Mouse (Mus musculus) adrenal gland, adult (tissue): Measurements from ENCODE around the gene Add2.
"Not testable (repeated sequence)": the region's sequence is repeated elsewhere in the genome, so short reads cannot be mapped to it uniquely, and the experiment has no call there.

Experiments
- DNase-seq, 2 experiments: peaks; one replicate each; pipeline ENCODE4 v3.0.0; 2022 to 2023; ENCODE audit warnings: low spot score in 1 of 2; ENCODE audit not compliant: inconsistent age in 2 of 2

Add2 gene

GRCm38 (mm10) chr6:86028601-86029322 is at the start of gene Add2:
Gene Add2 (plus strand): TSS chr6:86028681.
- DNase-seq: peak in 1 of 2 experiments; percentile 33

GRCm38 (mm10) chr6:85978736-85979135 is 49.7 kb upstream of the Add2 start:
- DNase-seq: not testable (repeated sequence)

DNA sequence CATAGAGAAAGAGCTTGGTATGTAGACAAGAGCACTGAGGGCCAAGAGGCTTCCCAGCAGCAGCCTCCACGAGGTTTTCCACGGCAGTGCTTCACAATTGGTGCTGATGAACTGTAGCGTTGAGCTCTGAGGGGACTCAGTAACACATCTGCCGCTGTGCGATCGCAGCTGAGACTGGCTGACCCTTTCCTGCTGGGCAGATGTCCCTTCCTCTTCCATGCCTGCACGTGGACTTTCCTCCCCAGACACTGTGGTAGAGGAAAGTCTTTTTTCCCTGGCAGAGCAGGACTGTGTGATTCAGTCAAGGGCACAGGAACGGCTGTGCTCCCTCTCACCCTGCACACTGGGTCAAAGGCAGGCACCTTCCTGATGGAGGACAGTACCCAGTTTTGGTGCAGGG is 44.1 kb upstream of the Add2 start:
- no peak for DNase-seq

DNA sequence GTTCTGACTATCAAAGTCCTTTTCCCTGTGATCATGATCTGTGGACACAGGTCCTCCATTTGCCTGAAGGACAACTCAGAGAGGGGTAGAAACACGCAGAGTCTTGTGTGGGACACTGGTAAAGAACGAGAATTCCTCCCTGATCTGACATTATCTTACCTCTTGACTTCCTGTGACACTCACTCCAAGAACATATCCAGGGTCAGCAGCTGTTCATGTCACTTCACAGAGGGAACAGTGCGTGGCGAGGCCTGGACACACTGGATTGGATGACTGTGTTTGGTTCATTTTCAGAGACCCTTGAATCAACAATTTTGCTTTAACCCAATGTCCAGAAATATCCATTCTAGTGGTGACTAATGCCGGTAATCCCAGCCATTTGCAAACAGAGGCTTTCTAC is 38.9 kb upstream of the Add2 start:
- not testable (repeated sequence) for DNase-seq

- DNase-seq: not testable (repeated sequence)
Observed at GRCm38 (mm10) chr6:85990774-85991173, 37.7 kb upstream of the Add2 start.

GRCm38 (mm10) chr6:86003405-86003925 is 25.0 kb upstream of the Add2 start:
- DNase-seq: peak in 1 of 2 experiments; percentile 41

- DNase-seq: peak; percentile 76 to 88
Observed at GRCm38 (mm10) chr6:86004271-86005148, 24.0 kb upstream of the Add2 start.

DNA sequence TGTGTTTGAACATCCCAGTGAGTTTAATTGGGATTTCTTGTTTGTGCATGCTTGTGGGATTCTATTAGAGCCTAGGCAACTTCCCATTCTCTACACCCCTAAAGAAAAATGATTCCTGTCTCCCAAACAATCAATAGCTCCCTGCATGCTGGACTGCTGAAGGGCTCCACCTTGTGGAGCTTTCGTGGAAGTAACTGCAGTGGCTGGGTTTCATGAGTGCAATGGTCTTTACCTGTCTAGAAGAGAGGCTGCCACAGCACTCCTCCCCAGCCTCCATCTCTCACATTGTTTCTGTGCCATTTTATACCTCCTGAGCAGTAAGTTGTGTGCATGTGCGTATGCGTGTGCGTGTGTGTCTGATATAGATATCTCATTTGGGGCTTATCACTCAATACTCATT is 18.5 kb upstream of the Add2 start:
- peak; percentile 55 to 80 for DNase-seq

DNA sequence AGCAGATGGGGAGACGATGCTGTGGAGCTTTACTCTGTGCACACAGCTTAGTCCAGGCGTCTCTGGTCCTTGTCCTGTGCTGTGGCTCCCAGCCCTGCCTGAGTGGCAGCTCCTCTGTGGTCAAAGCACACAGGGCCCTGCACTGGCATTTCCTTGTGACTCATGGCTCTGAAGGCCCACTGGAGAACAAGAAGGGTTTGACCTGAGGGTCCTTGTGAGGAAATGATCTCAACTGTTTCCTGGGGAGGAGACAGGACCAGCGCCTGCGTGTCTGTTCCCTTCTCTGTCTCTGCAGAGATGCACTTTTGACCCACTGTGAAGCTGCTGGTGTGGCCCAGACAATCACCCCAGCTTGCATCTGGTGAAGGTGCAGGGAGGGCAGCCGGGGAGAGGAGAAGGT is 13.7 kb upstream of the Add2 start:
- DNase-seq: peak in 1 of 2 experiments; percentile 40

- DNase-seq: no peak
Observed at GRCm38 (mm10) chr6:86015871-86016270, 12.6 kb upstream of the Add2 start, which contains the start of gene Figla. Gene Figla (plus strand): TSS chr6:86016171.

DNA sequence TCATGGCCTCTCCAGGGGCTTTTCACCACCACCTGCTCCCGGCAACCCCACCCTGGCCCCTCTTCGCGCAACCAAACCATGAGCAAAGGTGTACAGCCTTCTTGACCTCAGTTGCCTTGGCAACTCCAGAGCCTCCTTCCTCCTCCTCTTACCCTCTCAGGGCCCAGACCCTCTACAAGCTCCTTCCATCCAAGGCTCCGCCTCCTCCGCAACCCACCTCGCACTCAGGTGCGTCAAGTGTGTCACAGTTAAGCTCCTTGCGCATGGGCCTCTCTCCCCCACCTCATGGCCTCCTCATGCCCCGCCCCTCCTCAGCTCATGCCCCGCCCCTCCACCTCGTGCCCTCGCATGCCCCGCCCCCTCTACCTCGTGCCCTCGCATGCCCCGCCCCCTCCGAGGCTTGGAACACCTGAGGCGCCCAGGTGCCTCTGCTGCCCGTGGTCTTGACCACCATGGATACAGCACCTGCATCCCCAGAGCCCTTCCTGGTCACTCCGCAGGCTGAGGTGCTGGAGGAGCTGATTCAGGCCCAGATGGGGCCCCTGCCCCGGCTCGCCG is 11.6 kb upstream of the Add2 start:
- DNase-seq: no peak

GRCm38 (mm10) chr6:86019415-86020237 is 8.9 kb upstream of the Add2 start:
- no peak for DNase-seq

DNA sequence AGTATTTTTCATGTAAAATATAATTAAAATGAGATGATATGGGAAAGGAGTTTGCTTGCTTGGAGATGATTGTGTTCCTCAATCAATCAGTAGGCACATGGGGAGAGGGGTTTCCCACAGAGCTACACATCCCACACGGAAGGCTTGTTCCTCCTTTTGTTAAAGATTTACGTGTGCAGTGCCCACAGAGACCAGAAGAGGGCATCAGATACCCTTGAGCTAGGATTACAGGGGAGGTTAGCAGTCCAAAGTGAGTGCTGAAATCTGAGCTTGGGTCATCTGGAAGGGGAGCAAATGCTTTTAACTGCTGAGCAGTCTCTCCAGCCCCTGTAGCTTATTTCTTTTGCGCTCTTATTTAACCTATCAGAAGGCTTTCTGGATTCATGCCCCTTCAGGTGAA is 7.5 kb upstream of the Add2 start:
- peak in 1 of 2 experiments; percentile 80 for DNase-seq

- DNase-seq: no peak
Observed at GRCm38 (mm10) chr6:86026632-86027292, 1.7 kb upstream of the Add2 start.

DNA sequence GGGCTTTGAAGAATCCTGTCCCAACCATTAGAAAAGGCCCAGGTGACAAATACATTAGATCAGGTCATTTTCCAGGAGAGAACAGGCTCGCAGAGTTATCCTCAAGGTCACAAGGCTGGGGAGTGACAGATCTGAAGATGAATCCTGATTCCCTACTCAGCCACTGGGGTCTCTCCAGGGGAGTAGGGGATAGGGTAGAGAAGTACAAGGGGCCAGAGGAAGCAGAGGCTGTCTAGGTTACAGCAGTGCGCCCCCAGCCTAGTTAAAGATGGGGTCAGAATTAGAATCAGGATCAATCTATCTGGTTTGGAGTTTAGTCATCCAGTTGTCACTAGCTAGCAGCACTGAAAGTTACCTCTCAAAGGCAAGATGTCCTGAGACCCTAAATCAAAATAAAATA is 331 bp upstream of the Add2 start:
- no peak for DNase-seq

DNA sequence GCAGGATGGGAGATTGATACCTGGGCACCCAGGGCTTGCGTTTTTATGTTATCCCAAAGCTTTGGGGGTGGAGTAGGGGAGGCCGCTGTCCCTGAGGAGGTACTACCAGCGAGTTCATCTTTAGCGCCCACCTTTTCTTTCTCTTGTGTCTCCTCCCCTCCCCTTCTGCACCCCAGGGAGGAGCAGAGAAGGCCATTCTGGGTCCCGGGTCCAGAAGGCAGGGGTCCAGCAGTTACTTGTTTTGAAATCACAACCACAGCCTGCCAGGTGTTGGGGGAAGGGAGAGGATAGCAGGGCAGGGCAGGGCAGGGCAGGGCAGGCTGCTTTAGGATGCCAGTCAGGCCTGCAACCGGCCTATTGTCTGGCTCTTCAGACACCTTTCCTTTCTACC is 837 bp downstream of the Add2 start:
- no peak for DNase-seq

- no peak for DNase-seq
Observed at GRCm38 (mm10) chr6:86031527-86031926, 3.0 kb downstream of the Add2 start.

- no peak for DNase-seq
Observed at GRCm38 (mm10) chr6:86033635-86034034, 5.2 kb downstream of the Add2 start.

GRCm38 (mm10) chr6:86038901-86039300 is 10.4 kb downstream of the Add2 start:
- DNase-seq: no peak

DNA sequence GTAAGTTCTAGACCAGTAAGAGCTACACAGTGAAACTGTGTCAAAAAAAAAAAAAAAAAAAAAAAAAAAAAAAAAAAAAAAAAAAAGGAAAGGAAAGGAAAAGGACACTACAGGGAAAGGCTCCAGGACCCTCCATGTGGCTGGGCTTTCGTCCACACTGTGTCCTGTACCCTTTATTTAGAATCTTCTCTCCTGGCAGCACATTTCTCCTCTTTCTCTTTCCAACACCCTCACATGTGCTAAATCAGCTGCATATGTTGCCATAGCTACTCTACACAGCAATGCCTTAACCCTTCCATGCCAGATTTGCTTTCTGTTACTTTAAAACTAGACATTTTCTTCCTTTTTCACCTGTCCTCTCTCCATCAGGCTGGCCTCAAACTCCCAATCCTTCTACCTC is 11.7 kb downstream of the Add2 start:
- DNase-seq: no peak
